In the genomic region with DNA sequence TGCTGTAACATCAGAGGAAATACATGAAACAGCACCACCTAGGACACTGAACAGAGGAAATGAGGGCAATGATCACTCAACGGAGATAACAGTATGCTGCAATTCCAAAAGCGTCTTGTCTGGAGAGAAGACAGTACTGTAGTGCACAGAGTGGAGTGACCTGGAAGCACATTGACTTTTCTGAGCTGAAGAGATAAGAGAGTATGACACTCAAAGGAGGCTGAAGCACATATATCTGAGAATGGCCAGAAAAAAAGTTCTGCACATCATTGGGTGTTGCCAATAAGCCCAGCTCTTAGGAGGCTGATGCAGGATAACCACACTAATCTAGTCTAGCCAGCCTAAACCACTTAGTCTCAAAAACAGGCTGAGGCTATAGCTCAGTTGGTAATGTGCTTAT, we compare ENCODE assay signal across 13 mouse cellular contexts. TPM values are rescaled to one million over a fixed set of nuclear protein-coding genes. Genes with fewer than 3 reads are reported as not detected.
DNase-seq lines count a peak whose midpoint lies in the region; ATAC-seq lines count a peak whose summit lies in the region.
"Had no signal": no experiment of that assay in that cellular context is flagged by ENCODE, and none has a peak within 500 bp of the region (broad histone marks: within the 10 kb centered on the region; RNA-seq: fewer than 3 reads in every experiment).

No protein-coding gene starts in this region.

- H3K9ac ChIP-seq in hindbrain, embryonic 15.5 days: no peak overlapping the region
- no peak overlapping the region for H3K9ac ChIP-seq in hindbrain, embryonic 14.5 days
- H3K9ac ChIP-seq: embryonic facial prominence, embryonic 13.5 days; limb, embryonic 15.5 days had no signal

- H3K27ac ChIP-seq in hindbrain, embryonic 15.5 days (replicated peaks): no peak overlapping the region
- H3K27ac ChIP-seq in hindbrain, embryonic 14.5 days: no peak overlapping the region
- H3K27ac ChIP-seq: embryonic facial prominence, embryonic 13.5 days; limb, embryonic 15.5 days had no signal

- H3K36me3 ChIP-seq in hindbrain, embryonic 15.5 days: no peaks in the 10 kb centered on the region
- no peaks in the 10 kb centered on the region for H3K36me3 ChIP-seq in hindbrain, embryonic 14.5 days (replicated peaks; ENCODE audit: control insufficient read depth, insufficient read depth)
- H3K36me3 ChIP-seq: limb, embryonic 15.5 days had no signal

- no peak for DNase-seq in hindbrain, embryonic 14.5 days (ENCODE audit: low spot score)
- DNase-seq in c-Kit-negative CD71-positive TER-119-positive erythroid progenitor cells, embryonic 14.5 days (ENCODE audit: low read depth, low spot score): peak; percentile 83
- DNase-seq in liver: peak; percentile 61
- DNase-seq in retina, postnatal 1 day: peak; percentile 12
- no peak for DNase-seq in neural tube, embryonic 10.5 days (ENCODE audit: extremely low spot score, low spot score)
- no peak for DNase-seq in cerebellum, adult 11-12 months
- DNase-seq in thymus, adult 18-20 months: no peak
- DNase-seq: kidney, postnatal 4 days had no signal

- no peaks in the 10 kb centered on the region for H3K27me3 ChIP-seq in hindbrain, embryonic 15.5 days
- H3K27me3 ChIP-seq in hindbrain, embryonic 14.5 days (ENCODE audit: control insufficient read depth, insufficient read depth, low read length): no peaks in the 10 kb centered on the region
- H3K27me3 ChIP-seq: embryonic facial prominence, embryonic 13.5 days; limb, embryonic 15.5 days; megakaryocyte, embryonic 14.5 days had no signal

- ATAC-seq in hindbrain, embryonic 15.5 days (ENCODE audit: low FRiP score, low read depth): peak; percentile 27; the same call in 1 of the 2 replicates
- ATAC-seq in hindbrain, embryonic 14.5 days (ENCODE audit: low FRiP score): no peak
- ATAC-seq: forebrain, embryonic 14.5 days had no signal

- H3K4me2 ChIP-seq in hindbrain, embryonic 15.5 days: no peak overlapping the region
- no peak overlapping the region for H3K4me2 ChIP-seq in hindbrain, embryonic 14.5 days (replicated peaks)
- H3K4me2 ChIP-seq: embryonic facial prominence, embryonic 13.5 days; limb, embryonic 15.5 days had no signal

- no peaks in the 10 kb centered on the region for H3K9me3 ChIP-seq in hindbrain, embryonic 15.5 days
- no peaks in the 10 kb centered on the region for H3K9me3 ChIP-seq in hindbrain, embryonic 14.5 days (ENCODE audit: control insufficient read depth, low read length)
- H3K9me3 ChIP-seq: embryonic facial prominence, embryonic 13.5 days; limb, embryonic 15.5 days; megakaryocyte, embryonic 14.5 days had no signal

- H3K4me1 ChIP-seq in hindbrain, embryonic 15.5 days (replicated peaks): no peaks in the 10 kb centered on the region
- H3K4me1 ChIP-seq in hindbrain, embryonic 14.5 days (replicated peaks; ENCODE audit: control insufficient read depth, insufficient read depth, low read length): no peaks in the 10 kb centered on the region
- H3K4me1 ChIP-seq: embryonic facial prominence, embryonic 13.5 days; limb, embryonic 15.5 days had no signal

- WGBS in hindbrain, embryonic 15.5 days: 84% methylated on average over 2 of the region's 2 CpGs
- WGBS in hindbrain, embryonic 14.5 days: 90% methylated on average over 2 of the region's 2 CpGs

- H3K4me3 ChIP-seq in hindbrain, embryonic 15.5 days: no peak overlapping the region
- H3K4me3 ChIP-seq in hindbrain, embryonic 14.5 days (replicated peaks; ENCODE audit: low read length): no peak overlapping the region
- H3K4me3 ChIP-seq: embryonic facial prominence, embryonic 13.5 days; limb, embryonic 15.5 days; megakaryocyte, embryonic 14.5 days had no signal

RNA-seq across cellular contexts. Expression of a gene that starts 34.0 kb away (rescaled TPM):
- 5.8 and 5.9 TPM in 2 replicates for polyA plus RNA-seq in hindbrain, embryonic 15.5 days (2015; fragmentation: Nextera tagmentation; extraction: Ambion mirVana)
- 9.1 and 10.5 TPM in 2 replicates for polyA plus RNA-seq in hindbrain, embryonic 14.5 days (2014; fragmentation: Nextera tagmentation; extraction: Ambion mirVana)

Comparison
In these comparisons a context has a peak if more than half of its experiments do, and no peak if none do; other contexts are left out.
1. DNase-seq: peak in c-Kit-negative CD71-positive TER-119-positive erythroid progenitor cells, embryonic 14.5 days (single experiment), liver (single experiment) and retina, postnatal 1 day (single experiment); none in hindbrain, embryonic 14.5 days (single experiment), neural tube, embryonic 10.5 days (single experiment), cerebellum, adult 11-12 months (single experiment) and thymus, adult 18-20 months (0 of 2).